Mouse (Mus musculus): ENCODE data around the gene Pex1. TPM values are rescaled to one million over a fixed set of nuclear protein-coding genes. Genes with fewer than 3 reads are reported as not detected.

Pex1 gene
- 10 to 100 TPM in 1 of 2 experiments, 1 to 10 TPM in 1; 7.4 to 15.2 TPM for polyA plus RNA-seq (2017; shearing (Covaris generic))

GRCm38 (mm10) chr5:3595693-3596398 is at the start of gene Pex1:
TSS of gene Pex1 (plus strand) at chr5:3596066.

GRCm38 (mm10) chr5:3571266-3571665 is 24.6 kb upstream of the Pex1 start, which contains the start of gene 1700109H08Rik:
TSS of gene 1700109H08Rik (plus strand) at chr5:3571566.

DNA sequence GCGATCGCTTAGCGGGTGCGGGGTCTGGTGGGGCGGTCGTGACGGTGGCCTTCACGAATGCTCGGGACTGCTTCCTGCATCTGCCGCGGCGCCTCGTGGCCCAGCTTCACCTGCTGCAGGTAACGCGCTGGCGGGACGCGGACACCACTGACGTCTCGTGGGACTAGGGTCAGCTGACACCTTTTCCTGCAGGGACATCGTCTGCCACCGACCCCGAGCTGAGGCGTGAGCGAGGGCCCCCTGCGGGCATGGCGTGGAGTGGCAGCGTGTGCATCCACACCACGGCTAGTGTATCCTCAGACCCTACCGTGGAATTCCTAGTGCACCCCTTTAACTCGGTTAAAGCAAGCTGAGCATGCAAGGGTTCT is 517 bp downstream of the Pex1 start, which contains the start of gene Rbm48:
TSS of gene Rbm48 (minus strand) at position 187 of the 368 bp plus-strand sequence.

GRCm38 (mm10) chr5:3650881-3651280 is 55.0 kb downstream of the Pex1 start, which contains the start of gene Tmbim7:
TSS of gene Tmbim7 (plus strand) at chr5:3651181.

GRCm38 (mm10) chr5:3657085-3657484 is 61.2 kb downstream of the Pex1 start, which contains the start of gene Gatad1:
TSS of gene Gatad1 (minus strand) at chr5:3657185.

Other genes with a start within 250 kb of the Pex1 start
- gene Fam133b, start 52.2 kb upstream of the Pex1 start, polyA plus RNA-seq (2017; shearing (Covaris generic)), result 10 to 100 TPM; 28.9 to 36.0 TPM
- gene 1700109H08Rik, start 24.5 kb upstream of the Pex1 start, polyA plus RNA-seq (2017; shearing (Covaris generic)), result 1 to 10 TPM; 4.9 to 5.5 TPM
- 10 to 100 TPM; 18.9 to 32.7 TPM for gene Rbm48, start 519 bp downstream of the Pex1 start, polyA plus RNA-seq (2017; shearing (Covaris generic))
- under 1 TPM in 1 of 2 experiments, not detected in 1; 0.90 TPM for gene Tmbim7, start 55.1 kb downstream of the Pex1 start, polyA plus RNA-seq (2017; shearing (Covaris generic))
- gene Gatad1, start 61.1 kb downstream of the Pex1 start, polyA plus RNA-seq (2017; shearing (Covaris generic)), result 10 to 100 TPM; 31.0 to 36.7 TPM
- 10 to 100 TPM; 35.1 to 52.6 TPM for gene Ankib1, start 206.9 kb downstream of the Pex1 start, polyA plus RNA-seq (2017; shearing (Covaris generic))
- gene Krit1, start 207.1 kb downstream of the Pex1 start, polyA plus RNA-seq (2017; shearing (Covaris generic)), result 10 to 100 TPM; 69.8 to 83.0 TPM
- gene Lrrd1, start 249.1 kb downstream of the Pex1 start, polyA plus RNA-seq (2017; shearing (Covaris generic)), result under 1 TPM; 0.17 to 0.21 TPM